Mouse (Mus musculus) WW6 (cell line): ENCODE measurements around the gene Gm20388.
A peak's percentile ranks its signal among the peaks of the same experiment; 100 is the strongest.
"Not testable (repeated sequence)": the region's sequence is repeated elsewhere in the genome, so short reads cannot be mapped to it uniquely, and the experiment has no call there.

ENCODE experiments used
- DNase-seq: peaks from one replicate; pipeline ENCODE4 v3.0.0-alpha.2; 2013; ENCODE audit warnings: low read depth, low spot score

The Gm20388 gene

GRCm38 (mm10) chr8:121134102-121134501, 1223.5 kb downstream of the Gm20388 start:
- no peak for DNase-seq

GRCm38 (mm10) chr8:121134512-121134911, 1223.9 kb downstream of the Gm20388 start:
- DNase-seq: no peak

- no peak for DNase-seq
Measured at GRCm38 (mm10) chr8:121136856-121137255, 1226.2 kb downstream of the Gm20388 start.

- not testable (repeated sequence) for DNase-seq
Measured at GRCm38 (mm10) chr8:121145457-121146134, 1235.0 kb downstream of the Gm20388 start.

- no peak for DNase-seq
Measured at GRCm38 (mm10) chr8:121148573-121149083, 1238.0 kb downstream of the Gm20388 start.

- no peak for DNase-seq
Measured at GRCm38 (mm10) chr8:121152394-121152793, 1241.8 kb downstream of the Gm20388 start.

- DNase-seq: no peak
Measured at GRCm38 (mm10) chr8:121156990-121157491, 1246.4 kb downstream of the Gm20388 start.

GRCm38 (mm10) chr8:121158812-121159211, 1248.2 kb downstream of the Gm20388 start:
- no peak for DNase-seq

- no peak for DNase-seq
Measured at GRCm38 (mm10) chr8:121161437-121161836, 1250.8 kb downstream of the Gm20388 start.

- no peak for DNase-seq
Measured at GRCm38 (mm10) chr8:121162413-121162812, 1251.8 kb downstream of the Gm20388 start.

GRCm38 (mm10) chr8:121162906-121163695, 1252.5 kb downstream of the Gm20388 start:
- DNase-seq: no peak

- DNase-seq: no peak
Measured at GRCm38 (mm10) chr8:121164017-121164469, 1253.4 kb downstream of the Gm20388 start.

GRCm38 (mm10) chr8:121168033-121168432, 1257.4 kb downstream of the Gm20388 start:
- DNase-seq: no peak

GRCm38 (mm10) chr8:121170116-121170515, 1259.5 kb downstream of the Gm20388 start:
- DNase-seq: no peak

GRCm38 (mm10) chr8:121170626-121171552, 1260.2 kb downstream of the Gm20388 start:
- no peak for DNase-seq

GRCm38 (mm10) chr8:121172567-121172966, 1261.9 kb downstream of the Gm20388 start:
- DNase-seq: no peak

- peak; percentile 33 for DNase-seq
Measured at GRCm38 (mm10) chr8:121174178-121174577, 1263.5 kb downstream of the Gm20388 start.

GRCm38 (mm10) chr8:121174721-121175539, 1264.3 kb downstream of the Gm20388 start:
- no peak for DNase-seq

- DNase-seq: no peak
Measured at GRCm38 (mm10) chr8:121175540-121176090, 1265.0 kb downstream of the Gm20388 start.

GRCm38 (mm10) chr8:121176291-121176690, 1265.7 kb downstream of the Gm20388 start:
- DNase-seq: no peak
